Mouse (Mus musculus) small intestine, adult 2 months (tissue): ENCODE results near the gene Rcc1.

Experiments used
- CTCF ChIP-seq: fragments of 200-500 bp; IDR thresholded peaks from 2 replicates; pipeline ENCODE4 v1.5.1; 2012; ENCODE audit warnings: low read depth, mild to moderate bottlenecking, control low read depth, inconsistent platforms, low read length, moderate library complexity, mixed read lengths; ENCODE audit not compliant: insufficient replicate concordance, insufficient read length; ENCODE audit errors: extremely low read depth
- POLR2A ChIP-seq: fragments of 200-500 bp; IDR thresholded peaks from 2 replicates; pipeline ENCODE4 v1.6.1; 2012; ENCODE audit warnings: low read depth, mild to moderate bottlenecking, control low read depth, inconsistent platforms, low read length, moderate library complexity

GRCm38 (mm10) chr4:132309849-132310472, 43.4 kb downstream of the Rcc1 start:
- TF ChIP-seq POLR2A (no peak), CTCF (peak; percentile 47; the same call in 1 of the 2 replicates)
